ENCODE assay signal across 8 mouse cellular contexts in the genomic region with DNA sequence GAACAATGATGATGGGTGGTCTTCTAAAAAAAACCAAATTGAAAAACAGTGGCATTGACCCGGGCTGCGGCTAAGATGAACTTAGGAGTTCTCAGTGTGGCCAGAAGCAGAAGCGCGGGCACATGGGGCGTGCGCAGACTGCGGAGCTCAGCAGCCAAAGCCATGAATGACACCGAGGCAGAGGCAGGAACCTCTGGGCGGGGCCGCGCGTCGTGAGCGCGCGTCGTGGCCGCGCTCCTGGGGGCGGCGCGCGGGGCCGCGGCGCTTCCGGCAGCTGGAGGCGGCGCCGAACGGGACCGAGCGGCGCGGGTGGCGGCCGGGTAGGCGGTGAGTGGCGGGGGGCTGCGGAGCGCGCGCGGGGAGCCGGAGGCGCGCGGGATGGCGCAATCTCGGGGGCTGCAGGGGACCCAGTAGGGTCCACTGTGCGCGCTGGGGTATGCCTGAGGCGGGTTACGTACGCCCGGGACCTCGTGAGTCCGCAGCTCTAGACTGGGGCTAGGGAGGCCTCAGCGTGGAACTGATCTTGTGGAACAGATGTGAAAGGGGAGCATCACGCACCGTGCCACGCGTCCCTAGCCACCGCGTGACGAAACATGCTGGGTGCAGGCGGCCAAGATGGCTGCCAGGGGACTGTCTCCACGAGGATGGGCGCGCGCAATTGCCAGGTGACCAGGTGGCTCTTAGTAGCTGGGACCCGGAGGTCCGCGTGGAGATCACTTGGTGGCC. TPM values are rescaled to one million over a fixed set of nuclear protein-coding genes. Genes with fewer than 3 reads are reported as not detected.
A peak's percentile ranks its signal among the peaks of the same experiment; 100 is the strongest.
DNase-seq lines count a peak whose midpoint lies in the region; ATAC-seq lines count a peak whose summit lies in the region.

A gene (plus strand): TSS at position 264 of the 726 bp plus-strand sequence.

- WGBS in hindbrain, embryonic 12.5 days, result 1% methylated on average over 74 of the region's 74 CpGs

- DNase-seq in NIH3T3 (ENCODE audit: low read depth), result peak; percentile 87
- DNase-seq in cerebellum, postnatal 10 days, result peak; percentile 83 to 85
- peak; percentile 65 to 73 for DNase-seq in frontal cortex, postnatal 14 days (ENCODE audit: low spot score in 2 of 2)
- DNase-seq in layer of hippocampus, postnatal 14 days (ENCODE audit: low spot score in 2 of 2), result peak; percentile 65 to 76
- DNase-seq in lung, postnatal 10 days, result peak; percentile 60
- peak; percentile 49 for DNase-seq in ovary, postnatal 14 days (ENCODE audit: low spot score)
- peak; percentile 86 for DNase-seq in thymus, postnatal 25 days

- ATAC-seq in hindbrain, embryonic 12.5 days (ENCODE audit: low FRiP score), result peak; percentile 89

- no peaks in the 10 kb centered on the region for H3K9me3 ChIP-seq in hindbrain, embryonic 12.5 days (replicated peaks)

- peak within 1 kb of the TSS; percentile 62 for H3K4me3 ChIP-seq in hindbrain, embryonic 12.5 days

- no peaks in the 10 kb centered on the region for H3K27me3 ChIP-seq in hindbrain, embryonic 12.5 days

- H3K4me2 ChIP-seq in hindbrain, embryonic 12.5 days (replicated peaks), result peak within 1 kb of the TSS; percentile 54

- H3K9ac ChIP-seq in hindbrain, embryonic 12.5 days, result peak within 1 kb of the TSS; percentile 82

- peak within 1 kb of the TSS; percentile 81 for H3K27ac ChIP-seq in hindbrain, embryonic 12.5 days

- peaks cover 15% of the 10 kb centered on the region for H3K4me1 ChIP-seq in hindbrain, embryonic 12.5 days

- no peaks in the 10 kb centered on the region for H3K36me3 ChIP-seq in hindbrain, embryonic 12.5 days

RNA-seq across cellular contexts. Expression of the gene that starts here (rescaled TPM):
- polyA plus RNA-seq in hindbrain, embryonic 12.5 days (2016; fragmentation: Nextera tagmentation; extraction: Ambion mirVana), result 71.1 and 72.6 TPM in 2 replicates
- 10 to 100 TPM; 52.3 to 52.9 TPM for total RNA-seq in layer of hippocampus, postnatal 14 days (2021)

Comparison
In these comparisons a context has a peak if more than half of its experiments do, and no peak if none do; other contexts are left out.
1. Peak in every context shown above with its lines: DNase-seq, ATAC-seq, H3K4me3 ChIP-seq and H3K27ac ChIP-seq.